8 mouse cellular contexts compared by ENCODE assay signal in genomic region chr1:87900979-87901378, GRCm38 (mm10). TPM values are rescaled to one million over a fixed set of nuclear protein-coding genes. Genes with fewer than 3 reads are reported as not detected.
DNase-seq lines count a peak whose midpoint lies in the region; ATAC-seq lines count a peak whose summit lies in the region.

No protein-coding gene starts in this region.

- 41% methylated on average over 6 of the region's 6 CpGs for WGBS in heart, embryonic 13.5 days
- WGBS in stomach, embryonic 15.5 days = 77% methylated on average over 6 of the region's 6 CpGs
- WGBS in forebrain, embryonic 10.5 days = 91% methylated on average over 6 of the region's 6 CpGs

- no peak overlapping the region for H3K9ac ChIP-seq in heart, embryonic 13.5 days
- no peak overlapping the region for H3K9ac ChIP-seq in stomach, embryonic 15.5 days

- H3K27ac ChIP-seq in heart, embryonic 13.5 days (replicated peaks) = peak overlapping the region; percentile 71
- H3K27ac ChIP-seq in stomach, embryonic 15.5 days = no peak overlapping the region
- H3K27ac ChIP-seq in forebrain, embryonic 10.5 days = no peak overlapping the region

- H3K4me1 ChIP-seq in heart, embryonic 13.5 days = peaks cover 25% of the 10 kb centered on the region
- 0 out of 2 replicates have a peak, but pooled peaks cover 4% of the 10 kb centered on the region for H3K4me1 ChIP-seq in stomach, embryonic 15.5 days
- H3K4me1 ChIP-seq in forebrain, embryonic 10.5 days = no peaks in the 10 kb centered on the region

- H3K4me3 ChIP-seq in heart, embryonic 13.5 days = no peak overlapping the region
- no peak overlapping the region for H3K4me3 ChIP-seq in stomach, embryonic 15.5 days (replicated peaks)
- H3K4me3 ChIP-seq in forebrain, embryonic 10.5 days = no peak overlapping the region

- H3K4me2 ChIP-seq in heart, embryonic 13.5 days = peak overlapping the region; percentile 28
- no peak overlapping the region for H3K4me2 ChIP-seq in stomach, embryonic 15.5 days

- no peaks in the 10 kb centered on the region for H3K36me3 ChIP-seq in heart, embryonic 13.5 days
- no peaks in the 10 kb centered on the region for H3K36me3 ChIP-seq in stomach, embryonic 15.5 days
- H3K36me3 ChIP-seq in forebrain, embryonic 10.5 days (replicated peaks) = peaks cover 18% of the 10 kb centered on the region

- DNase-seq in 3134 (ENCODE audit: extremely low read depth, insufficient read length, low spot score) = peak; percentile 79
- DNase-seq in adrenal gland, adult 2 months = peak; percentile 64
- DNase-seq in kidney, postnatal 36 days = peak; percentile 53 to 76
- DNase-seq in layer of hippocampus, adult 18-20 months (ENCODE audit: low spot score in 2 of 2) = no peak
- DNase-seq in forebrain, embryonic 10.5 days (ENCODE audit: extremely low spot score, low spot score) = no peak
- DNase-seq in layer of hippocampus, adult 11-12 months (ENCODE audit: low spot score) = no peak

- no peaks in the 10 kb centered on the region for H3K9me3 ChIP-seq in heart, embryonic 13.5 days
- H3K9me3 ChIP-seq in stomach, embryonic 15.5 days = no peaks in the 10 kb centered on the region
- H3K9me3 ChIP-seq in forebrain, embryonic 10.5 days = no peaks in the 10 kb centered on the region

- H3K27me3 ChIP-seq in heart, embryonic 13.5 days (replicated peaks) = no peaks in the 10 kb centered on the region
- no peaks in the 10 kb centered on the region for H3K27me3 ChIP-seq in stomach, embryonic 15.5 days (replicated peaks)
- no peaks in the 10 kb centered on the region for H3K27me3 ChIP-seq in forebrain, embryonic 10.5 days (ENCODE audit: poor library complexity, severe bottlenecking)

- peak; percentile 70; the same call in 1 of the 2 replicates for ATAC-seq in heart, embryonic 13.5 days (ENCODE audit: extremely low read depth, insufficient number of reproducible peaks, low FRiP score, low TSS enrichment)
- ATAC-seq in stomach, embryonic 15.5 days (ENCODE audit: insufficient read depth, low FRiP score, low read depth) = peak; percentile 63; the same call in 1 of the 2 replicates

RNA-seq across cellular contexts. Expression of gene Dgkd, which starts 47.9 kb away (rescaled TPM):
- 10 to 100 TPM; 49.1 to 66.7 TPM for total RNA-seq in adrenal gland, adult 2 months (2021)
- 15.2 and 16.7 TPM in 2 replicates for polyA plus RNA-seq in adrenal gland, adult 2 months (2012; rRNA removed)
- 20.0 and 20.4 TPM in 2 replicates for polyA plus RNA-seq in heart, embryonic 13.5 days (2015; fragmentation: Nextera tagmentation; extraction: Ambion mirVana)
- 25.5 and 26.1 TPM in 2 replicates for polyA plus RNA-seq in stomach, embryonic 15.5 days (2015; fragmentation: Nextera tagmentation; extraction: Ambion mirVana)
- total RNA-seq in layer of hippocampus, adult 18-20 months (2021) = 100 to 1,000 TPM in 1 of 2 experiments, 10 to 100 TPM in 1; 92.0 to 100 TPM
- polyA plus RNA-seq in forebrain, embryonic 10.5 days (2016; fragmentation: Nextera tagmentation; extraction: Ambion mirVana) = 39.3 and 42.4 TPM in 2 replicates

Comparison
In these comparisons a context has a peak if more than half of its experiments do, and no peak if none do; other contexts are left out.
1. DNase-seq: peak in 3134 (single experiment), adrenal gland, adult 2 months (single experiment) and kidney, postnatal 36 days (2 of 2); none in layer of hippocampus, adult 18-20 months (0 of 2), forebrain, embryonic 10.5 days (single experiment) and layer of hippocampus, adult 11-12 months (single experiment).